Mouse (Mus musculus): Measurements from ENCODE around the gene Pde6d.
A peak's percentile ranks its signal among the peaks of the same experiment; 100 is the strongest.
"Not testable (repeated sequence)": the region's sequence is repeated elsewhere in the genome, so short reads cannot be mapped to it uniquely, and the experiment has no call there.

Gene Pde6d

GRCm38 (mm10) chr1:86562663-86563062, 19.8 kb downstream of the Pde6d start:
- no peak for DNase-seq

- DNase-seq = no peak
These were observed 23.2 kb downstream of the Pde6d start for GRCm38 (mm10) chr1:86559232-86559631.

GRCm38 (mm10) chr1:86557872-86558271, 24.6 kb downstream of the Pde6d start:
- no peak for DNase-seq

GRCm38 (mm10) chr1:86555665-86556064, 26.8 kb downstream of the Pde6d start:
- DNase-seq = no peak

- no peak for DNase-seq
These were observed 30.6 kb downstream of the Pde6d start for GRCm38 (mm10) chr1:86551877-86552276.

GRCm38 (mm10) chr1:86551299-86551698, 31.1 kb downstream of the Pde6d start:
- DNase-seq = no peak

- no peak for DNase-seq
These were observed 35.6 kb downstream of the Pde6d start for GRCm38 (mm10) chr1:86546797-86547196.

GRCm38 (mm10) chr1:86542584-86542983, 39.8 kb downstream of the Pde6d start:
- no peak for DNase-seq

- not testable (repeated sequence) for DNase-seq
These were observed 42.8 kb downstream of the Pde6d start for GRCm38 (mm10) chr1:86539583-86539982.

GRCm38 (mm10) chr1:86538383-86538782, 44.0 kb downstream of the Pde6d start:
- DNase-seq = no peak

- DNase-seq = no peak
These were observed 48.9 kb downstream of the Pde6d start for GRCm38 (mm10) chr1:86533411-86534130.

GRCm38 (mm10) chr1:86532362-86533051, 49.9 kb downstream of the Pde6d start:
- peak; percentile 94 for DNase-seq

GRCm38 (mm10) chr1:86531547-86532321, 50.7 kb downstream of the Pde6d start:
- no peak for DNase-seq

GRCm38 (mm10) chr1:86530871-86531546, 51.4 kb downstream of the Pde6d start:
- peak; percentile 30 for DNase-seq

- no peak for DNase-seq
These were observed 52.8 kb downstream of the Pde6d start for GRCm38 (mm10) chr1:86529590-86529989.

GRCm38 (mm10) chr1:86528571-86529180, 53.8 kb downstream of the Pde6d start:
- DNase-seq = peak; percentile 79

GRCm38 (mm10) chr1:86527599-86528486, 54.6 kb downstream of the Pde6d start:
- DNase-seq = peak; percentile 94

- DNase-seq = peak; percentile 53
These were observed 55.4 kb downstream of the Pde6d start for GRCm38 (mm10) chr1:86526789-86527598.

- DNase-seq = peak; percentile 97
These were observed 56.2 kb downstream of the Pde6d start, which contains the start of gene Ptma for GRCm38 (mm10) chr1:86526116-86526788. Ptma (plus strand) TSS chr1:86526726.

Measured in kidney, adult 18-20 months (tissue).